In genomic region chr13:24641491-24642430, GRCm38 (mm10) we compare ENCODE assay signal across 12 mouse cellular contexts. TPM values are rescaled to one million over a fixed set of nuclear protein-coding genes. Genes with fewer than 3 reads are reported as not detected.
A peak's percentile ranks its signal among the peaks of the same experiment; 100 is the strongest.
DNase-seq lines count a peak whose midpoint lies in the region; ATAC-seq lines count a peak whose summit lies in the region.
"Had no signal": no experiment of that assay in that cellular context is flagged by ENCODE, and none has a peak within 500 bp of the region (broad histone marks: within the 10 kb centered on the region; RNA-seq: fewer than 3 reads in every experiment).

No protein-coding gene starts in this region.

- H3K4me2 ChIP-seq in hindbrain, embryonic 13.5 days: peak overlapping the region; percentile 75
- H3K4me2 ChIP-seq in midbrain, embryonic 12.5 days (replicated peaks): peak overlapping the region; percentile 76

- intact Hi-C loops in gastrocnemius, postnatal 36 days (cut with DNase I): no loop called here

- peak overlapping the region; percentile 93 for H3K27ac ChIP-seq in hindbrain, embryonic 13.5 days
- peak overlapping the region; percentile 31; the same call in 1 of the 2 replicates for H3K27ac ChIP-seq in midbrain, embryonic 12.5 days (replicated peaks)

- H3K4me1 ChIP-seq in hindbrain, embryonic 13.5 days (replicated peaks): peaks cover 52% of the 10 kb centered on the region
- H3K4me1 ChIP-seq in midbrain, embryonic 12.5 days: peaks cover 32% of the 10 kb centered on the region

- no peak overlapping the region for H3K4me3 ChIP-seq in hindbrain, embryonic 13.5 days
- H3K4me3 ChIP-seq in midbrain, embryonic 12.5 days: no peak overlapping the region
- H3K4me3 ChIP-seq: heart, embryonic 13.5 days had no signal

- 39% methylated on average over 7 of the region's 7 CpGs for WGBS in hindbrain, embryonic 13.5 days
- WGBS in midbrain, embryonic 12.5 days: 23% methylated on average over 7 of the region's 7 CpGs

- no peaks in the 10 kb centered on the region for H3K36me3 ChIP-seq in hindbrain, embryonic 13.5 days
- H3K36me3 ChIP-seq in midbrain, embryonic 12.5 days: no peaks in the 10 kb centered on the region
- H3K36me3 ChIP-seq: heart, embryonic 13.5 days had no signal

- ATAC-seq in hindbrain, embryonic 13.5 days (ENCODE audit: low FRiP score): no peak
- ATAC-seq in midbrain, embryonic 12.5 days (ENCODE audit: low FRiP score, low read depth): no peak

- DNase-seq in embryo, embryonic 9.5 days (ENCODE audit: extremely low spot score): peak; percentile 28
- no peak for DNase-seq in embryo, embryonic 10 days (ENCODE audit: low spot score)
- peak; percentile 49 for DNase-seq in ZHBTc4 (ENCODE audit: low read depth, low spot score)
- DNase-seq in ovary, postnatal 14 days (ENCODE audit: low spot score): no peak
- no peak for DNase-seq in kidney, adult 9 months
- no peak for DNase-seq in gastrocnemius, postnatal 36 days
- DNase-seq: cerebellum, adult 2 months; kidney, postnatal 25 days; left cerebral cortex, postnatal 4 days had no signal

- H3K27me3 ChIP-seq in hindbrain, embryonic 13.5 days: 0 out of 2 replicates have a peak, but pooled peaks cover 3% of the 10 kb centered on the region
- H3K27me3 ChIP-seq in midbrain, embryonic 12.5 days: peaks cover 30% of the 10 kb centered on the region

- H3K9me3 ChIP-seq in hindbrain, embryonic 13.5 days: no peaks in the 10 kb centered on the region
- H3K9me3 ChIP-seq in midbrain, embryonic 12.5 days: no peaks in the 10 kb centered on the region
- H3K9me3 ChIP-seq: heart, embryonic 13.5 days had no signal

- 0 out of 2 replicates have a peak overlapping the region, but pooled peaks have one; percentile 35 for H3K9ac ChIP-seq in hindbrain, embryonic 13.5 days
- no peak overlapping the region for H3K9ac ChIP-seq in midbrain, embryonic 12.5 days (replicated peaks)

RNA-seq across cellular contexts. Expression of gene Ripor2, which starts 59.8 kb away (rescaled TPM):
- polyA plus RNA-seq in hindbrain, embryonic 13.5 days (2015; fragmentation: Nextera tagmentation; extraction: Ambion mirVana): 22.2 and 24.1 TPM in 2 replicates
- 19.8 and 21.9 TPM in 2 replicates for polyA plus RNA-seq in midbrain, embryonic 12.5 days (2016; fragmentation: Nextera tagmentation; extraction: Ambion mirVana)
- 1 to 10 TPM; 2.5 to 5.4 TPM for total RNA-seq in gastrocnemius, postnatal 36 days (2021)

Comparison
In these comparisons a context has a peak if more than half of its experiments do, and no peak if none do; other contexts are left out.
1. DNase-seq: peak in embryo, embryonic 9.5 days (single experiment) and ZHBTc4 (single experiment); none in embryo, embryonic 10 days (single experiment), ovary, postnatal 14 days (single experiment), kidney, adult 9 months (single experiment) and gastrocnemius, postnatal 36 days (0 of 2).